Mouse (Mus musculus) stomach, postnatal 0 days (tissue): ENCODE measurements at regions not wholly inside any gene's neighbourhood (a gene's known extent, or its start where the extent isn't known, plus 50 kb on each side); places are given as distances from the start of the nearest gene placed in this dataset.

Experiments used
- CTCF ChIP-seq: IDR thresholded peaks from 2 replicates; pipeline ENCODE4 v1.5.1; 2016; ENCODE audit warnings: antibody characterized with exemption, low read depth, mild to moderate bottlenecking, moderate library complexity
- EP300 ChIP-seq: optimal IDR thresholded peaks from 2 replicates; pipeline ENCODE3; 2016; ENCODE audit warnings: antibody characterized with exemption

- TF ChIP-seq CTCF (no peak), EP300 (no peak)
These were observed 79.9 kb downstream of the 1700080O16Rik start for GRCm38 (mm10) chrX:51892716-51893115.
